ENCODE assay signal across 14 mouse cellular contexts in the genomic region with DNA sequence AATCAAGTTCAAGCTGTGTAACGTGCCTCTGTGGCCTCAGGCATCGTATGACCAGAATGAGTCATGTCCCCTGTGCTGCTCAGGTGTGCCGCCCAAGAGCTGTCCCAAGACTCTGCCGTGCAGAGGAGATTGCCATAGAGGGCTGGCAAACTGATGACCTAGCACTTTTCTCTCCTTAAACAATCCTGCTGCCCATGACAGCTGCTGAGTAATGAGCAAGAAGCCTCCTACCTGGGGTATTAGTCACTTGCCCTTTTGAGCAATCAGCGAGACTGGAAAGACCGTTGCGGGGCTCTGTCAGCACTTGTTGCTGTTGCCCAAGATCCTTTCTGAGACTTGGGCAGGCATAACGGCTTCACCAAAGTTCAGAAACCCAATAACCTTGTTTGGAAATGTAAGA.
DNase-seq lines count a peak whose midpoint lies in the region; ATAC-seq lines count a peak whose summit lies in the region.
"Had no signal": no experiment of that assay in that cellular context is flagged by ENCODE, and none has a peak within 500 bp of the region (broad histone marks: within the 10 kb centered on the region; RNA-seq: fewer than 3 reads in every experiment).

No protein-coding gene starts in this region.

- no peaks in the 10 kb centered on the region for H3K9me3 ChIP-seq in forebrain, embryonic 11.5 days (ENCODE audit: control insufficient read depth, low read length)
- H3K9me3 ChIP-seq in hindbrain, embryonic 12.5 days (replicated peaks): no peaks in the 10 kb centered on the region
- H3K9me3 ChIP-seq: embryonic facial prominence, embryonic 13.5 days; heart, embryonic 15.5 days had no signal

- H3K36me3 ChIP-seq in forebrain, embryonic 11.5 days (ENCODE audit: control insufficient read depth, insufficient read depth, low read length): no peaks in the 10 kb centered on the region
- no peaks in the 10 kb centered on the region for H3K36me3 ChIP-seq in hindbrain, embryonic 12.5 days
- H3K36me3 ChIP-seq: embryonic facial prominence, embryonic 13.5 days had no signal

- peaks cover 7% of the 10 kb centered on the region; the same call in 1 of the 2 replicates for H3K27me3 ChIP-seq in forebrain, embryonic 11.5 days (ENCODE audit: control insufficient read depth, insufficient read depth, low read length)
- no peaks in the 10 kb centered on the region for H3K27me3 ChIP-seq in hindbrain, embryonic 12.5 days
- H3K27me3 ChIP-seq: embryonic facial prominence, embryonic 13.5 days; heart, embryonic 15.5 days had no signal

- peak; percentile 42 for DNase-seq in adrenal gland, adult 2 months
- DNase-seq in adrenal gland, postnatal 14 days: no peak
- DNase-seq in 416B (ENCODE audit: low read depth): peak; percentile 95
- peak; percentile 99 for DNase-seq in fat pad, adult 2 months (ENCODE audit: extremely low read depth, low read depth, low spot score)
- no peak for DNase-seq in right cerebral cortex, adult 2 months (ENCODE audit: low spot score in 2 of 2)
- DNase-seq in forebrain, embryonic 11.5 days (ENCODE audit: low spot score): no peak
- DNase-seq: cerebellum, adult 9-10 months; lung, postnatal 14 days; thymus, postnatal 36 days had no signal

- no peak overlapping the region for H3K4me3 ChIP-seq in forebrain, embryonic 11.5 days (ENCODE audit: low read depth, low read length)
- H3K4me3 ChIP-seq in hindbrain, embryonic 12.5 days: no peak overlapping the region
- H3K4me3 ChIP-seq: embryonic facial prominence, embryonic 13.5 days; heart, embryonic 15.5 days had no signal

- ATAC-seq in megakaryocyte-erythroid progenitor cell, adult 5-6 weeks (replicated peaks; ENCODE audit: low FRiP score, low TSS enrichment, poor library complexity, severe bottlenecking): 0 out of 2 replicates have a peak, but pooled peaks have one; percentile 20
- no peak for ATAC-seq in forebrain, embryonic 11.5 days (replicated peaks; ENCODE audit: low FRiP score)
- ATAC-seq in hindbrain, embryonic 12.5 days (ENCODE audit: low FRiP score): no peak
- ATAC-seq: hindbrain, embryonic 16.5 days had no signal

- no peak overlapping the region for H3K27ac ChIP-seq in forebrain, embryonic 11.5 days (ENCODE audit: low read depth, low read length)
- no peak overlapping the region for H3K27ac ChIP-seq in hindbrain, embryonic 12.5 days
- H3K27ac ChIP-seq: embryonic facial prominence, embryonic 13.5 days; heart, embryonic 15.5 days had no signal

- WGBS in forebrain, embryonic 11.5 days: 87% methylated on average over 8 of the region's 8 CpGs
- WGBS in hindbrain, embryonic 12.5 days: 81% methylated on average over 8 of the region's 8 CpGs

- no peak overlapping the region for H3K4me2 ChIP-seq in forebrain, embryonic 11.5 days (ENCODE audit: low read depth, low read length, severe bottlenecking)
- no peak overlapping the region for H3K4me2 ChIP-seq in hindbrain, embryonic 12.5 days (replicated peaks)
- H3K4me2 ChIP-seq: embryonic facial prominence, embryonic 13.5 days; heart, embryonic 15.5 days had no signal

- peaks cover 4% of the 10 kb centered on the region; the same call in 1 of the 2 replicates for H3K4me1 ChIP-seq in forebrain, embryonic 11.5 days (replicated peaks; ENCODE audit: control insufficient read depth, insufficient read depth, low read length)
- peaks cover 14% of the 10 kb centered on the region for H3K4me1 ChIP-seq in hindbrain, embryonic 12.5 days

- no peak overlapping the region for H3K9ac ChIP-seq in forebrain, embryonic 11.5 days (ENCODE audit: low read length)
- H3K9ac ChIP-seq in hindbrain, embryonic 12.5 days: no peak overlapping the region
- H3K9ac ChIP-seq: embryonic facial prominence, embryonic 13.5 days; heart, embryonic 15.5 days had no signal

Comparison
In these comparisons a context has a peak if more than half of its experiments do, and no peak if none do; other contexts are left out.
1. DNase-seq: peak in adrenal gland, adult 2 months (single experiment), 416B (single experiment) and fat pad, adult 2 months (single experiment); none in adrenal gland, postnatal 14 days (single experiment), right cerebral cortex, adult 2 months (0 of 2) and forebrain, embryonic 11.5 days (single experiment).